Mouse (Mus musculus) liver, embryonic 16.5 days (tissue): ENCODE results near the gene Tulp2. TPM values are rescaled to one million over a fixed set of nuclear protein-coding genes. Genes with fewer than 3 reads are reported as not detected.

Experiments used
- ATAC-seq: fragments of 200-750 bp; cut with Nextera tagmentation; 2 replicates; pipeline ENCODE4 v1.8.0; 2017; ENCODE audit warnings: low read depth, mild to moderate bottlenecking, moderate number of reproducible peaks, moderate library complexity
- H3K27ac ChIP-seq: fragments of 300-500 bp; sonication (generic); 2 replicates; pipeline ENCODE4 v1.5.1; 2014; ENCODE audit warnings: mild to moderate bottlenecking, low read length
- H3K27me3 ChIP-seq: fragments of 300-500 bp; sonication (generic); 2 replicates; pipeline ENCODE4 v1.6.1; 2014; ENCODE audit warnings: low read depth, low read length, mixed read lengths; ENCODE audit not compliant: control insufficient read depth, insufficient read depth
- H3K36me3 ChIP-seq: fragments of 300-500 bp; sonication (generic); 2 replicates; pipeline ENCODE4 v1.6.1; 2014; ENCODE audit warnings: mild to moderate bottlenecking; ENCODE audit not compliant: control insufficient read depth, insufficient read depth
- H3K4me1 ChIP-seq: fragments of 300-500 bp; sonication (generic); 2 replicates; pipeline ENCODE4 v1.6.1; 2014; ENCODE audit warnings: low read depth, low read length, mixed read lengths; ENCODE audit not compliant: control insufficient read depth
- H3K4me2 ChIP-seq: fragments of 300-500 bp; sonication (generic); 2 replicates; pipeline ENCODE4 v1.6.1; 2014; ENCODE audit warnings: low read depth, low read length, mixed read lengths
- H3K4me3 ChIP-seq: fragments of 300-500 bp; sonication (generic); 2 replicates; pipeline ENCODE4 v1.5.1; 2014; ENCODE audit warnings: low read depth, mild to moderate bottlenecking, low read length
- H3K9ac ChIP-seq: fragments of 300-500 bp; sonication (generic); 2 replicates; pipeline ENCODE4 v1.6.1; 2014; ENCODE audit warnings: low read depth, low read length
- H3K9me3 ChIP-seq: fragments of 300-500 bp; sonication (generic); replicated peaks from 2 replicates; pipeline ENCODE4 v1.6.1; 2016; ENCODE audit warnings: low read length; ENCODE audit not compliant: control insufficient read depth
- WGBS: fragments of 180-500 bp; shearing (Covaris S2); extraction: QIAGEN DNeasy Blood & Tissue Kit; methylation state at CpG from one replicate; pipeline ENCODE4 v1.1.7; 2014; ENCODE audit not compliant: insufficient replicate concordance; 5-methylcytosine and 5-hydroxymethylcytosine counted together
- polyA plus RNA-seq: library from polyadenylated mRNA; unstranded; fragments of >200 nt; fragmentation: Nextera tagmentation; extraction: Ambion mirVana; gene quantifications from 2 replicates; pipeline ENCODE4 v1.2.1, GENCODE M21; 2015

Gene Tulp2
- polyA plus RNA-seq, 1 experiment from 2014 or later = 0.41 TPM

DNA sequence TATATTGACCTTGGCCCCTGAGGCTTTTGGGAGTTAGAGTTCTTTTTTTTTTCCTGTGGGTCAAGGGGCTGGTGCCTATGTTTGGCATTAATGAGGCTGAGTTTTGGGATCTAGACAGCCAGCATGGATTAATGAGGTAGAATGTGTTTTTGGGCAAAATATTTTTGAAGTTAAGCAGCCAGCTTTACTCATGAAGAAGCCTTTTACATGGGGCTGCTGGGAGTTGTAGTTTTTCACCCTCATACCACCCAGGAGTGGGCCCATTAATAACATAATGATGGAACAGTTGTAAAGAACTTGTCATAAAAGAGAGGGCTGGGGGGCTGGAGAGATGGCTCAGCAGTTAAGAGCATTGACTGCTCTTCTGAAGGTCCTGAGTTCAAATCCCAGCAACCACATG, 35.1 kb upstream of the Tulp2 start:
- H3K36me3 ChIP-seq = no peaks in the 10 kb centered on the region; the same call in 1 of the 2 replicates
- no peak for ATAC-seq

DNA sequence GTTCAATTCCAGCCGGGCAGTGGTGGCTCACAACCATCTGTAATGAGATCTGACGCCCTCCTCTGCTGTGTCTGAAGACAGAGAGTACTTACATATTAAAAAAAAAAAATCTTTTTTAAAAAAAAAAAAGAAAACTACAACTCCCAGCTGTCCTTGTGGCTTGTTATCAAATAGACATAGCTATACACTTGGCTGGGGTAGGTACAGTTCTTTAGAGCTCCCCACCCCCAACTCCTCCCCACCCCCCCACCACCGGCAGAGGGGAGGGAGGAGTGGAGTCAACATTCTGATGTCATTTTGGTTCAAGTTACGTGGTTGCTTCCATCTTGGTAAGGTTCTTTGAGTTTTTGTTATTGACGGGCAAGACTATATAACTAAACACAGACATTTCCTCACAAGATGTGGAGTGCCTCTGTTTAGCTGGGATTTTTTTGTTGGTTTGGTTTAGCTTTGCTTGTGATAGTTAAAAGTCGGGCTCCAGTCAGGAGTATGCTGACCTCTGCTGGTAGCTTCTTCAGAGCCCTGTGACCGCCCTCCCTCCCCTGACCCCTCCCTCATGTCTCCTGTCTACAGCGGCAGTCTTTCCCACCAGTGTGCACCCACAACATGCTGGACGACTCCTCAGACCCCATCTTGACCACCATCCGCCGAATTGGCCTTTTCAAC, 34.2 kb upstream of the Tulp2 start:
- WGBS = 25% methylated on average over 11 of the region's 11 CpGs
- Histone ChIP-seq H3K9ac (no peak overlapping the region), H3K4me3 (no peak overlapping the region)

More for the DNA sequence above, 35.1 kb upstream of the Tulp2 start:
- H3K27ac ChIP-seq = no peak overlapping the region
- H3K4me1 ChIP-seq = peaks cover 10% of the 10 kb centered on the region
- no peaks in the 10 kb centered on the region for H3K27me3 ChIP-seq
- H3K9me3 ChIP-seq = no peaks in the 10 kb centered on the region
- H3K9ac ChIP-seq = no peak overlapping the region
- no peak overlapping the region for H3K4me3 ChIP-seq
- no peak overlapping the region for H3K4me2 ChIP-seq

DNA sequence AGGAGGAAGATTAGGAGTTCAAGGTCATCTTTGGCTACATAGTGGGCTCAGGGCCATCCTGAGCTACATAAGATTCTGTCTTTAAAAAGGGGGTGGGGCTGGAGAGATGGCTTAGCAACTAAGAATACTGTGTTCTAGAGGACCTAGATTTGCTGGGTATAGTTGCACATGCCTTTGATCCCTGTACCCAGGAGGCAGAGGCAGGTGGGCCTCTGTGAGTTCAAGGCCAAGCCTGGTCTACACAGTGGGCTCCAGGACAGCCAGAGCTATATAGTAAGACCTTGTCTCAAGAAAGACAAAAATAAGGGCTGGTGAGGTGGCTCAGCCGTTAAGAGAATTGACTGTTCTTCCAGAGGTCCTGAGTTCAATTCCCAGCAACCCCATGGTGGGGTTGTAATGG, 31.7 kb upstream of the Tulp2 start:
- no peak overlapping the region for H3K4me3 ChIP-seq
- peaks cover 14% of the 10 kb centered on the region for H3K4me1 ChIP-seq
- no peaks in the 10 kb centered on the region for H3K27me3 ChIP-seq
- ATAC-seq = no peak
- no peak overlapping the region for H3K4me2 ChIP-seq
- no peak overlapping the region for H3K27ac ChIP-seq
- no peak overlapping the region for H3K9ac ChIP-seq
- H3K36me3 ChIP-seq = peaks cover 5% of the 10 kb centered on the region
- H3K9me3 ChIP-seq = no peaks in the 10 kb centered on the region
- 84% methylated on average over 1 of the region's 1 CpGs for WGBS

More for the DNA sequence above, 34.2 kb upstream of the Tulp2 start:
- Histone ChIP-seq H3K27me3 (no peaks in the 10 kb centered on the region), H3K4me1 (peaks cover 14% of the 10 kb centered on the region), H3K9me3 (no peaks in the 10 kb centered on the region), H3K27ac (no peak overlapping the region), H3K36me3 (no peaks in the 10 kb centered on the region; the same call in 1 of the 2 replicates), H3K4me2 (0 out of 2 replicates have a peak overlapping the region, but pooled peaks have one; percentile 18)
- peak; percentile 49; the same call in 1 of the 2 replicates for ATAC-seq

DNA sequence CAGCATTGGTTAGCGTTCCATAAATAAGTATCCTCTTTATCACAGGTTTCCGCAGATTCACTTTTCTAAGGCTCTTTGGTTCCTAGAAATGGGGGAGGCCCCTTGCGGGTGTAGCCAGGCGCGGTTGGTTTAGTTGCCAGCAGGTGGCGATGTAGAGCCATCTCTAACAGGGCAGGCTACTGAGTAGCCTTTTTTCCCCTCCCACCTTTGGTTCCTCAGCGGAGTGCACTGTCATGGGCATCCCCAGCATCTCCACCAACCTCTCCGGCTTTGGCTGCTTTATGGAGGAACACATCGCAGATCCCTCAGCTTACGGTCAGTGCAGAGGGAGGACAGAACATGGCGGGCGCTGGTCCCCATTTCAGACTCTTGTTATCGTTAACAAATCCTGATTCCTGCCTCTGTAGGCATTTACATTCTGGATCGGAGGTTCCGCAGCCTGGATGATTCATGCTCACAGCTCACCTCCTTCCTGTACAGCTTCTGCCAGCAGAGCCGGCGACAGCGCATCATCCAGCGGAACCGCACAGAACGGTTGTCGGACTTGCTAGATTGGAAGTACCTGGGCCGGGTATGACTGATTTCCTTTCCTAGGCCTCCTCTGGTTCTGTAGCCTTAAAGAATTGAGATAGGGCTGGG, 30.2 kb upstream of the Tulp2 start:
- H3K27ac ChIP-seq = no peak overlapping the region
- H3K4me2 ChIP-seq = no peak overlapping the region
- H3K9me3 ChIP-seq = no peaks in the 10 kb centered on the region
- ATAC-seq = peak; percentile 76
- 51% methylated on average over 23 of the region's 23 CpGs for WGBS
- no peak overlapping the region for H3K9ac ChIP-seq
- peaks cover 5% of the 10 kb centered on the region; the same call in 1 of the 2 replicates for H3K36me3 ChIP-seq
- peaks cover 20% of the 10 kb centered on the region for H3K4me1 ChIP-seq
- no peaks in the 10 kb centered on the region for H3K27me3 ChIP-seq
- no peak overlapping the region for H3K4me3 ChIP-seq

DNA sequence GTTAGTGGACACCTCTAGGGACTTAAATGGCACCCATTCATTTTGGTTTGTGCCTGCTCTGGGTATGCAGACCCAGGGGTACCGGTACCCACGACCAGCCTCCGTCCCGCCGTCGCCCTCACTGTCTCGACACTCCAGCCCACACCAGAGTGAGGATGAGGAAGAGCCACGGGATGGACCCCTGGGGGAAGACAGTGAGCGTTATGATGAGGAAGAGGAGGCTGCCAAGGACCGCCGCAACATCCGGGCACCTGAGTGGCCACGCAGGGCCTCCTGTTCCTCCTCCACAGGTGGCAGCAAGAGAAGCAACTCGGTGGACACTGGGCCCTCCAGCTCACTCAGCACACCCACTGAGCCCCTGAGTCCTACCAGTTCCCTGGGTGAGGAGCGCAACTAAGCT, 26.7 kb upstream of the Tulp2 start:
- H3K9me3 ChIP-seq = no peaks in the 10 kb centered on the region
- no peak overlapping the region for H3K4me2 ChIP-seq
- peaks cover 25% of the 10 kb centered on the region for H3K36me3 ChIP-seq
- H3K9ac ChIP-seq = no peak overlapping the region
- H3K27ac ChIP-seq = no peak overlapping the region
- 89% methylated on average over 15 of the region's 15 CpGs for WGBS
- H3K4me3 ChIP-seq = no peak overlapping the region
- H3K27me3 ChIP-seq = no peaks in the 10 kb centered on the region
- ATAC-seq = no peak
- H3K4me1 ChIP-seq = peaks cover 36% of the 10 kb centered on the region

DNA sequence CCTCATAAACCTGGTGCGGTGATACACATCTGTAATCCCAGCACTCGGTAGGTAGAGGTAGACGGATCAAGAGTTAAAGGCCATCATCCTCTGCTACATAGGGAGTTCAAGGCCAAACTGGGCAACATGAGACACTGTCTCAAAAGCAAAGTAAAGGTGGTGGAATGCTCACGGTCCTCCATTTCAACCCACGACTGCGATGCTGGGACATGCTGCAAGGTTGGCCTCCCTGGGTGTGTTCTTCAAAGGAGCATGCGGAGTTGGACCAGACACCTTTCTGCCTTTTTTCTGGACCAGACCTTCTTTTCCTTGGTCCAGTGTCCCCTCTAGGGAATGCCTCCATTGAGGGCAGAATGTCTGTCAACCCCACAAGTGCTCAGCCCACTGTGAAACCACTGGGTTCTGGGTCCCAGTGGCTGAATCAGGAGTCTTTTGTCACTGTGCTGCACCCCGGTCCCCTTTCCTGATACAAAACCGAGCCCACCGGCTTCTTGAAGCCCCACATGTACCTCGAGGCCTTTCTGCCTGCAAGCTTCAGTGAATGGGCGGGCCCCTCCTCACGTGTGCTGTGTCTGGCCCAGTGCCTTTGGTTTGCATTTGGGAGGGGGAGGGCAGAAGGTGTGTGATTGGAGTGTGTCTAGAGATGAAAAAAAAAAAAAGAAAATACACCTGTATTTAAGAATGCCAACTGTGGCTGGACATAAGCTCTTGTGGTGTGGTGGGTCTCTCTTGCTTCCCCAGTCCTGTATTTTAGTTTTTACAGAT, 25.6 kb upstream of the Tulp2 start:
- peak overlapping the region; percentile 93; the same call in 1 of the 2 replicates for H3K27ac ChIP-seq
- no peak overlapping the region for H3K4me3 ChIP-seq
- ATAC-seq = no peak
- no peak overlapping the region for H3K4me2 ChIP-seq
- H3K9ac ChIP-seq = no peak overlapping the region
- H3K9me3 ChIP-seq = no peaks in the 10 kb centered on the region
- H3K27me3 ChIP-seq = no peaks in the 10 kb centered on the region
- WGBS = 76% methylated on average over 13 of the region's 13 CpGs
- H3K36me3 ChIP-seq = peaks cover 25% of the 10 kb centered on the region
- H3K4me1 ChIP-seq = peaks cover 48% of the 10 kb centered on the region

DNA sequence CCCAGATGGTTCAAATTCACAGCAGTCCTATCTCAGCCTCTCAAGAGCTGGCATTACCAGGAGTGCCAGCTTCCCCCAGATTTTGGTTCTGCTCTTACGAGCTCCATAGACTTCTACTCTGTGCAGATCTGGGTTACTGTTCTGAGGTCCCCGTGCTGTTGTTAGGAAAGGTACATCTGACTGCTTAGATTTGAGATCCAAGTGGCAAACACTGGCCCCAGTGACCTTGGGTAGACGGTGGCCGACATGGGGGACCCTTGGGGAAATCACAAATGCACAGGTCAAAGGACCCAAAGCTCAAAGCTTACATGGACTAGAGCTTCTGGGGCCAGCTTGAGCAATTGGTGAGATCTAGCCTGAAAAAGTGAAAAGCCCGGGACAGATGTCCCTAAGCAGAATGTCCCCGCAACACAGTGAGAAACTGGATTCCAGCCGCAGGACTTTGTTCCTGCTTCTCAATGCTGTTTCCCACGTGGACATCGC, 24.9 kb upstream of the Tulp2 start:
- peak overlapping the region; percentile 84 for H3K4me2 ChIP-seq
- H3K4me3 ChIP-seq = peak overlapping the region; percentile 70
- H3K4me1 ChIP-seq = peaks cover 47% of the 10 kb centered on the region
- H3K9ac ChIP-seq = no peak overlapping the region; the same call in 1 of the 2 replicates
- WGBS = 47% methylated on average over 9 of the region's 9 CpGs
- no peak for ATAC-seq
- H3K27ac ChIP-seq = peak overlapping the region; percentile 93
- no peaks in the 10 kb centered on the region for H3K27me3 ChIP-seq
- H3K36me3 ChIP-seq = peaks cover 25% of the 10 kb centered on the region
- no peaks in the 10 kb centered on the region for H3K9me3 ChIP-seq

DNA sequence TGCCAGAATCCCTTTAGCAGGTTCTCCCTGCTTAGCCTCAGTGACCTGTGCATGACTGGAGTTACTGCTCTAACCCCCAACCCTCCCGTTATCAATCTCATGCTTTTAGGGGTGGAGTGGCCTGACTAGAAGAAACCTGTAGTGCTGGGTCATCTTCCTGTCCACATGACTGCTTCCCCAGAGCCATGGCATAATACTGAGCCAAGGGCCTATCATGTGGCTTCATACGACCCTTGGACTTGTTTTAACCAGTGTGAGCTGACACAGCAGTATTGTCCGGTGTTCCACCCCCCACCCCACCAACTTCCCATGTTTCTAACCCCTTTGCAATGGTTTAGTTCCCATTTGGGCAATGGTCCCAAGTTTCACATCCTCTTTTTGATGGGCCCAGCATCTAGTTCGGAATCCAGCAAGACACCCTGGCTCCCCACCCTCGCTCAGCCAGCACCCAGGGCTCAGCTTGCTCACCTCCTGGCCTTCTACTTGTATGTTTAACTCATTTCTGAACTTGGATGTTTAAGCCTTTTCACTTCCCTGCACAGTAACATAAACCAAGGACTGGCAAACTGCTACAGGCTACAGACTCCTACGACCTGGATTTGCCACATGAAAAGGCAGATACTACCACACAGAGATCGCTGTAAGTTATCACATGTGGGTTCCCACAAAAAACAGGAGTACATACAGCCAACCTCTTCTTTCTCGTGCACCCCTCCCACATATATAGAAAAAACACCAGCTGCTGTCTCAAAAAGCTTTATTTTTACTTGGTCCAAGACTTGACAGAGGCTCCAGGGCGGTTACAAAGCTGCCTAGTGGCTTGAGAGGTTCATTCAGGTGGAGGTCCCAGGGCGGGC, 24.2 kb upstream of the Tulp2 start:
- H3K36me3 ChIP-seq = peaks cover 27% of the 10 kb centered on the region
- peak overlapping the region; percentile 70 for H3K4me3 ChIP-seq
- peaks cover 50% of the 10 kb centered on the region for H3K4me1 ChIP-seq

More for the DNA sequence above, 24.2 kb upstream of the Tulp2 start:
- 40% methylated on average over 10 of the region's 10 CpGs for WGBS
- ATAC-seq = peak; percentile 15
- peak overlapping the region; percentile 43 for H3K9ac ChIP-seq
- H3K27me3 ChIP-seq = no peaks in the 10 kb centered on the region
- peak overlapping the region; percentile 93 for H3K27ac ChIP-seq
- H3K4me2 ChIP-seq = peak overlapping the region; percentile 84
- no peaks in the 10 kb centered on the region for H3K9me3 ChIP-seq
